Comparison of ENCODE assay signal across 10 mouse cellular contexts in genomic region chr16:13753986-13754385, GRCm38 (mm10). TPM values are rescaled to one million over a fixed set of nuclear protein-coding genes. Genes with fewer than 3 reads are reported as not detected.
DNase-seq lines count a peak whose midpoint lies in the region; ATAC-seq and TF ChIP-seq lines count a peak whose summit lies in the region.
"Had no signal": no experiment of that assay in that cellular context is flagged by ENCODE, and none has a peak within 500 bp of the region (broad histone marks: within the 10 kb centered on the region; RNA-seq: fewer than 3 reads in every experiment).

No protein-coding gene starts in this region.

- peak overlapping the region; percentile 33; the same call in 1 of the 2 replicates for H3K4me3 ChIP-seq in kidney, adult 2 months (ENCODE audit: insufficient read depth, low read depth, low read length)
- peak overlapping the region; percentile 42 for H3K4me3 ChIP-seq in brown adipose tissue, adult 24 weeks (ENCODE audit: insufficient read depth, low read depth, low read length)
- peak overlapping the region; percentile 49 for H3K4me3 ChIP-seq in hindbrain, embryonic 14.5 days (replicated peaks; ENCODE audit: low read length)
- peak overlapping the region; percentile 64 for H3K4me3 ChIP-seq in midbrain, embryonic 14.5 days (replicated peaks; ENCODE audit: low read depth, low read length)

- H3K27ac ChIP-seq in kidney, adult 2 months (ENCODE audit: insufficient read depth, low read depth, low read length), result no peak overlapping the region
- H3K27ac ChIP-seq in brown adipose tissue, adult 24 weeks (replicated peaks; ENCODE audit: low read depth, low read length), result no peak overlapping the region
- no peak overlapping the region for H3K27ac ChIP-seq in hindbrain, embryonic 14.5 days
- H3K27ac ChIP-seq in midbrain, embryonic 14.5 days (replicated peaks; ENCODE audit: low read depth, low read length), result no peak overlapping the region; the same call in 1 of the 2 replicates

- H3K4me1 ChIP-seq in kidney, adult 2 months (ENCODE audit: control insufficient read depth, insufficient read depth, low read length), result no peaks in the 10 kb centered on the region
- H3K4me1 ChIP-seq in brown adipose tissue, adult 24 weeks (ENCODE audit: control insufficient read depth, insufficient read depth, insufficient read length, low read length), result no peaks in the 10 kb centered on the region
- H3K4me1 ChIP-seq in hindbrain, embryonic 14.5 days (replicated peaks; ENCODE audit: control insufficient read depth, insufficient read depth, low read length), result no peaks in the 10 kb centered on the region; the same call in 1 of the 2 replicates
- no peaks in the 10 kb centered on the region for H3K4me1 ChIP-seq in midbrain, embryonic 14.5 days (ENCODE audit: control insufficient read depth, insufficient read depth, low read length)

- DNase-seq in kidney, adult 2 months, result no peak
- no peak for DNase-seq in kidney, postnatal 4 days
- no peak for DNase-seq in hindbrain, embryonic 14.5 days (ENCODE audit: low spot score)
- no peak for DNase-seq in midbrain, embryonic 14.5 days
- DNase-seq in spleen, adult 18-20 months, result no peak
- DNase-seq in yolk sac, embryonic 10.5 days (ENCODE audit: low spot score), result no peak
- no peak for DNase-seq in cerebellum, postnatal 14 days

- peak; percentile 34; the same call in 1 of the 2 replicates for ATAC-seq in hindbrain, embryonic 14.5 days (ENCODE audit: low FRiP score)
- peak; percentile 57; the same call in 1 of the 2 replicates for ATAC-seq in midbrain, embryonic 14.5 days (ENCODE audit: low FRiP score, low TSS enrichment)
- ATAC-seq: Patski had no signal

- 33% methylated on average over 8 of the region's 8 CpGs for WGBS in kidney, adult 2 months
- 59% methylated on average over 6 of the region's 8 CpGs for WGBS in hindbrain, embryonic 14.5 days
- WGBS in midbrain, embryonic 14.5 days, result 75% methylated on average over 8 of the region's 8 CpGs

- TF ChIP-seq CTCF in kidney, adult 2 months (conservative IDR thresholded peaks at IDR 0.05; ENCODE audit: insufficient read depth, insufficient read length, low read depth, low read length), result no peak

- TF ChIP-seq POLR2A in kidney, adult 2 months (IDR thresholded peaks at IDR 0.05; ENCODE audit: low read depth, low read length), result no peak

- H3K9me3 ChIP-seq in hindbrain, embryonic 14.5 days (ENCODE audit: control insufficient read depth, low read length), result no peaks in the 10 kb centered on the region
- no peaks in the 10 kb centered on the region for H3K9me3 ChIP-seq in midbrain, embryonic 14.5 days (ENCODE audit: control insufficient read depth, low read length)

- peak overlapping the region; percentile 85 for H3K4me2 ChIP-seq in hindbrain, embryonic 14.5 days (replicated peaks)
- peak overlapping the region; percentile 92 for H3K4me2 ChIP-seq in midbrain, embryonic 14.5 days (ENCODE audit: low read length)

- no peaks in the 10 kb centered on the region for H3K27me3 ChIP-seq in kidney, adult 2 months (replicated peaks; ENCODE audit: control insufficient read depth, insufficient read depth, low read length)
- no peaks in the 10 kb centered on the region for H3K27me3 ChIP-seq in hindbrain, embryonic 14.5 days (ENCODE audit: control insufficient read depth, insufficient read depth, low read length)
- no peaks in the 10 kb centered on the region for H3K27me3 ChIP-seq in midbrain, embryonic 14.5 days (ENCODE audit: control insufficient read depth, insufficient read depth, low read length)

- H3K36me3 ChIP-seq in kidney, adult 2 months (ENCODE audit: control insufficient read depth, insufficient read depth, low read length), result no peaks in the 10 kb centered on the region
- no peaks in the 10 kb centered on the region for H3K36me3 ChIP-seq in hindbrain, embryonic 14.5 days (replicated peaks; ENCODE audit: control insufficient read depth, insufficient read depth)
- H3K36me3 ChIP-seq in midbrain, embryonic 14.5 days (ENCODE audit: control insufficient read depth, insufficient read depth, low read length), result no peaks in the 10 kb centered on the region

- no peak overlapping the region for H3K9ac ChIP-seq in hindbrain, embryonic 14.5 days
- no peak overlapping the region for H3K9ac ChIP-seq in midbrain, embryonic 14.5 days (replicated peaks; ENCODE audit: low read length)

RNA-seq across cellular contexts. Expression of gene Pla2g10, which starts 23.2 kb away (rescaled TPM):
- 0.10 and 0.58 TPM in 2 replicates for polyA plus RNA-seq in kidney, adult 2 months (2012; rRNA removed)
- polyA plus RNA-seq in brown adipose tissue, adult 24 weeks (2012; ENCODE audit: insufficient read depth, insufficient read length, missing spikeins), result not detected in 2 replicates
- polyA plus RNA-seq in hindbrain, embryonic 14.5 days (2014; fragmentation: Nextera tagmentation; extraction: Ambion mirVana), result 0.35 TPM in 1 of 2 replicates, not detected in the other
- 0.31 TPM in 1 of 2 replicates, not detected in the other for polyA plus RNA-seq in midbrain, embryonic 14.5 days (2014; fragmentation: Nextera tagmentation; extraction: Ambion mirVana)
- polyA plus RNA-seq: liver, adult 2 months; Patski had no signal

RNA-seq across cellular contexts. Expression of gene Rrn3, which starts 26.5 kb away (rescaled TPM):
- 9.2 and 11.0 TPM in 2 replicates for polyA plus RNA-seq in kidney, adult 2 months (2012; rRNA removed)
- polyA plus RNA-seq in brown adipose tissue, adult 24 weeks (2012; ENCODE audit: insufficient read depth, insufficient read length, missing spikeins), result 18.9 and 21.4 TPM in 2 replicates
- polyA plus RNA-seq in hindbrain, embryonic 14.5 days (2014; fragmentation: Nextera tagmentation; extraction: Ambion mirVana), result 81.3 and 93.1 TPM in 2 replicates
- polyA plus RNA-seq in midbrain, embryonic 14.5 days (2014; fragmentation: Nextera tagmentation; extraction: Ambion mirVana), result 78.4 and 102 TPM in 2 replicates
